Mouse (Mus musculus): Measurements from ENCODE around the gene Tmem200c. TPM values are rescaled to one million over a fixed set of nuclear protein-coding genes. Genes with fewer than 3 reads are reported as not detected.

The Tmem200c gene
- 1 to 10 TPM in 1 of 2 experiments, under 1 TPM in 1; 0.63 to 1.2 TPM for total RNA-seq (2021)
- long read RNA-seq, experiment 1: 0 reads
- long read RNA-seq, experiment 2: 0 reads

- DNase-seq (ENCODE audit: low spot score in 2 of 2): no peak
These were observed at the start of gene Tmem200c for GRCm38 (mm10) chr17:68826323-68826722. Tmem200c (plus strand) TSS chr17:68826623.

DNA sequence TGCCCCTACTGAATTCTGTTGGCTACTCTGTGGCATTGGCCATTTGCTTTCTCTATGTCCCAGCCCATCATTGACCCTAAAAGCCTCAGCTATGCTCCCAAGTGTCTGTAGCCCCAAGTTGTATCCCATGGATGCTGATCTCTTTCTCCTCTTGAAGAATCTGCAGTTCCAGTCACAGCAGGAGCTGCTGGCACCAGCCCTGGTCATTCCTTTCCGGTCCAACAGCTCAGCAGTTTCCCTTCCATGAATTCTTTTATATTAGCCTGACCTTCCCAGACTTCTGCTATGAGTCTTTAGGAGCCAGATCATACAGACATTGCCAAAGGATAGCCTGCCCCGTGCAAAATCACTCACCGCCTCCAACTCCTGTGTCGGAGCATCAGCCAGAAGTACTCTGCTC is 32.7 kb upstream of the Tmem200c start:
- no peak for DNase-seq (ENCODE audit: low spot score in 2 of 2)

GRCm38 (mm10) chr17:68836655-68837012 is 10.2 kb downstream of the Tmem200c start:
- DNase-seq (ENCODE audit: low spot score in 2 of 2): no peak

DNA sequence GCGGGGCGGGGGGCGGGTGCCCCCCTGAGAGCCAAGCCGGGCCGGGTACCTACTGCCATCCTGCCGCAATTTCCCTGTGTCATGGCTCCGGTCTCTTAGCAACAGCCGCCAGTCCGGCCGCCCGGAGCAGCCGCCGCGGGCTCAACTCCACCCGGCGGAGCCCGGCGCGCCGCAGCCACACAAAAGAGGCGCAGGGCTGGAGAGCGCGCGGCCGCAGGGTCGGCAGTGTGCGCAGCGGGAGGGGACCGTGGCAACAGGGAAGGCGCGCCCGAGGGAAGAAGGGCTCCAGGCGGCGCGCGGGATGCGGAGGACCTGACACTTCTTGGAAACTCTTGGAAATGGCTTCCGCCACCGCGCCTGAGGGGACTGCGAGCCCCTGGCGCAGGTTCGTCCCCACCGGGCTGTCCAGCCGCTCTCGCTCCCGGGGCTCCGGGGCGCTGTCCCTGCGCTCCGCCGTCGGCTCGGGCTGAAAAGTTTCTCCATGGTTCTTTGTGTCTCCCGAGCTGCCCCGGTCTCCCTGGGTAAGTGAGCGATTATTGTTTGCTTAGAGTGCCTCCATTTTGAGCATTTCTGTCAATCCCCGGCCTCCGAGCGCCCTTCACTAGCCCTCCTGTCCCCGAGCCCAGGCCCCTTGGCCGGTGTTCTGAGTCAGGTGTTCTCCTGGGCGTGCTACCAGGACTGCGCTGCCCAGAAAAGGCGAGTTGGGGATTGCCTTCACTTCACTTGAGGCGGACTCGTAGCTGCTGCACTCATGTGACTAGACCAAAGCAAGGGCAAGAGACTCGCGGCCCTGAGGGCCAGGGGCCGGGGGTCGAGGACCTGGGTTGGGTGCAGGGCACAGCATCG is 10.8 kb downstream of the Tmem200c start:
- DNase-seq (ENCODE audit: low spot score in 2 of 2): peak; percentile 24 to 41

- no peak for DNase-seq (ENCODE audit: low spot score in 2 of 2)
These were observed 11.4 kb downstream of the Tmem200c start for GRCm38 (mm10) chr17:68837859-68838194.

DNA sequence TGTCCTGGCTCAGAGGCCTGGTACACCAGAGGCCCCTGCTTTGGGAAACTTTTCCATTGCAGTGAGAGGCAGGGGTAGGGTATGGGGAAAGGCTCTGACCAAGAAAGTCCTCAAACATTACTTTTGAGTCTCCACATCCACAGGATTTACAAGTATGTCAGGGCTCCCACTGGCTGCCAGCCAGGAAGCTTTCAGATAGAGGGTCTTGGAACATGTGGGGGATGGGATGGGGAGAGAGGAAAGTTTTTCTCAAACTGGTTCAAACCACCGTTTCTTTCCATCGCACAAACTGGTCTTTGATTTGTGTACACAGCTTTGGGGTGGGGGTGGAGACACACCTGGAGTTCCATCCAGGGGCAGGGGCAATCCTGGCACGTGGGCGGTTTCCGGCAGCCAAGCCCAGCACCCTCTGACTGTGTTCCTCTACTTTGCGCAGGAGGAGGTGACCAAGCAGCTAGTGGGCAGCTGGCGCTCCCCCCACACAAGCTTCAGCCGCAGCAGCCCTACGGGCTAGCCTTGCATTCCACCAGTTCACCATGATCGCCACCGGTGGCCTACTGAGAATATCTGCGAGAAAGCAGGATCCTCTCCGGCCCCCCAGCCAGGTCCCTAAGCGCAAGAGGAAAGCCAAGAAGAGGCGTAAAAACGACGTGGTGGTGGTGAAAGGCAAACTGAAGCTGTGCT is 13.6 kb downstream of the Tmem200c start:
- no peak for DNase-seq (ENCODE audit: low spot score in 2 of 2)

GRCm38 (mm10) chr17:68840572-68840939 is 14.1 kb downstream of the Tmem200c start:
- no peak for DNase-seq (ENCODE audit: low spot score in 2 of 2)

DNA sequence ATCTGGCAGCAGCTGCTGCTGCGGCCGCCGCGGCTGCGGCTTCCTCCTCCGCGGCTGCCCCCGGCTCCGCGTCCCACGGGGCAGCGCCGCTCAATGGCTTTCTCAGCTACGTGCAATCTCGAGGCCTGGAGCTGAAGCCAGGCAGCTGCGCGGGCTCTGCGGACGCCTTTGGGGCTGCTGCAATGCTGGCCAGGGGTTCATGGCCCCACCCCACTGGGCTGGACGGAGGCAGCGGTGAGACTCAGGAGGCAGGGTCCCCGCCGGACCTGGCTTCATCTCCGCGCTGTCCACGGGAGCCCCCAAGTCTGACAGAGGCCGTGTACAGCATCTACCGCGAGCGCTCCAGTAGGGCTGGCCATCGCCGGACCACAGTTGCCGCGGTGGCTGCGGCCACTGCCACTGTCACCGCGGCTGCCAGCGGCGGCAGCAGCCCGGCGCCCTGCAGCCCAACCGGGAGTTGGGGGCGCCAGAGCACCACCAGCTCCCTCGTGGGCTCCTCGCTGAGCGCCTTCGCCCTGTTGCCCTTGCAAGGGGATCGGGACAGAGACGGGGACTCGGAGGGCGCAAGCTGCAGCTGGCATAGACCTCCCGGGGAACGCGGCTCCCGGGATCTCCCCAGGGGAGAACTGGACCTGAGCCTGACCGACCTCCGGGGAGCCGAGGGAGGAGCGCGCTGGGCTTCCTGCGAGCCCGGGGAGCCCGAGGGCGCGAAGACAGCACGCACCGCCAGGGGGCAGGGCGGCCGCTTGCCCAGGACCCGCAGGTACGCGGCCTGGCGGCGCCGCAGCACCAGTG is 14.9 kb downstream of the Tmem200c start:
- DNase-seq (ENCODE audit: low spot score in 2 of 2): peak; percentile 70 to 81

- DNase-seq (ENCODE audit: low spot score in 2 of 2): no peak
These were observed 15.4 kb downstream of the Tmem200c start for GRCm38 (mm10) chr17:68841892-68842252.

DNA sequence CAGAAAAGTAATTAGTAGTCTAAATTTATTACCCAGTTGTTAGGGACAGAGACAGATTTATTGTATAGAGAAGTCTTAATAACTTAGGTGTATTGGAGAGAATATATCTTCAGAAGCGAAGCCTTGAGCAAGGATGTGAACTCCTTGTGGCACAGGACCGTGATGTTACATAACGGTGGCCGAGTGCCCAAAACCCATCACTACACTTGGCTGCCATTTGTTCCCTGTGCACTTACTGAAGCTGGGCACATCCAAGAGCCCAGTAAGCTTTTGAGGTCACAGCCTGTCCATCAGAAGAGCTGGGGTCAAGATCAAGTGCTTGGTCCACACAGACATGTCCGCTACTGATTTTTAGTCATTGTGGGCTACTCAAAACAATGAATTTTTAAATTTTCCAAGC is 19.5 kb downstream of the Tmem200c start:
- peak in 1 of 2 experiments; percentile 41 for DNase-seq (ENCODE audit: low spot score in 2 of 2)

DNA sequence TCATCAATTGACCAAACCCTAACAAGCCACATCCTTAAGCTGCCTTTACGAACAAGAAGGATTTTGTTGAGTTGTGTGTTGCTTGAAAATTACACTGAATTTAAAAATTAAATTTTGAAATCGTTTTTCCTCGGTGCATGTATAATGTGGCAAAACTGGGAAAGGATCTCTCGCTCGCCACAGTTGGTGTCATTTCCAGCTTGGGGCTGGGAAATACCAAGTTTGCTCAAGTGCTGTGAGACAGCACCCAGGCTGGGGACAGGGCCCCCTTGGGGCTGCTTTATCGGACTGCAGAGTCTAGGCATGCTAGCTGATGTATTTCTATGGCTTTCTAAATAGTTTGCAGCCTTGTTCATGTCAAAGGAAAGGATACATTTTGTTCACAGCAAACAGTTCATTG is 22.3 kb downstream of the Tmem200c start:
- no peak for DNase-seq (ENCODE audit: low spot score in 2 of 2)

GRCm38 (mm10) chr17:68852171-68852966 is 25.9 kb downstream of the Tmem200c start:
- no peak for DNase-seq (ENCODE audit: low spot score in 2 of 2)

GRCm38 (mm10) chr17:68864175-68864574 is 37.8 kb downstream of the Tmem200c start:
- no peak for DNase-seq (ENCODE audit: low spot score in 2 of 2)

DNA sequence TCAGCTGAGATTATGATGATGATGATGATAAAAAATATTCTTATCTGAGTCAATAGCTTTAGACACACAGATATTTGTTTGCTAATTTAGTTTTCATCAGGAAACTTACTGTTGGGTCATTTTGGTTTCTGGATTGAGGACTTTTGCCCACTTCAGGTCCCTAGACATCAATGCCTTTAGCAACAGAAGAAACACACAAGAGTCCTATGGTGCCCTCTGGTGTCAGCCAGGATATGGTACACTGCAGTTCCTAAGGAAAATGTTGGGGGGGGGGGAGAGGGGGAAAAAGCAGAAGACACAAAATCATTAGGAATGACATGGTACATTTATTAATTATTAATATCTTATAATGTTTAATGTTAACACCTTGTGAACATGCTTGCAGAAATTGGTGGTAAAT is 42.0 kb downstream of the Tmem200c start:
- no peak for DNase-seq (ENCODE audit: low spot score in 2 of 2)

- no peak for DNase-seq (ENCODE audit: low spot score in 2 of 2)
These were observed 47.6 kb downstream of the Tmem200c start for GRCm38 (mm10) chr17:68874021-68874420.

GRCm38 (mm10) chr17:68875251-68875650 is 48.8 kb downstream of the Tmem200c start:
- DNase-seq (ENCODE audit: low spot score in 2 of 2): no peak

GRCm38 (mm10) chr17:68875917-68876495 is 49.6 kb downstream of the Tmem200c start:
- DNase-seq (ENCODE audit: low spot score in 2 of 2): no peak

- peak; percentile 26 to 30 for DNase-seq (ENCODE audit: low spot score in 2 of 2)
These were observed 55.5 kb downstream of the Tmem200c start for GRCm38 (mm10) chr17:68881725-68882524.

DNA sequence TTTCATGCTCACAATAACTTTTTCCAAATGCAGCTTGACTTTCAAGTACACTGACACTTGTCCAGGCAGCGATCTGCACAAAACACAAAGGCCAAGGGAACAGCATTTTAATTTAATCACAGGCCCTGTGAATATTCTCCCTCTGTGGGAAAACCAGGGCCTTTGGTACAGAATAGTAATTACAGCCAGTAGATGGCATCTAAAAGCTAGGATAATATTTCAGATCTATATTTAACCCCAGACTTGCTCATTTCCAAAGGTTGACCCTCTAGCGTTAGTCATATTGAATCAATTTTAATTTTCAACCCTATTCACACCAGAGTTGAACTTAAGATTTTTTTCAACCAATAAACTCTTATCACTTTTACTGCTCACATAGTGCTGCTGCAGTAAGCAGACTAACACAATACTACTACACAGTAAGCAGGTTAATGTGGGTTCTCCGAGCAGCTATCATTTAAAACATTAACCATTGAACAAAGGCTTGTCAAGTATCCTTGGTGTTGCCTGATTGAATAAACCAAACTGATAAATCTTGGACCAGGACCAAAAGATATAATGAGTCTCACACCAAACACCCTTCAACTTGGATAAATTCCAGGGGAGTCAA is 57.2 kb downstream of the Tmem200c start:
- DNase-seq (ENCODE audit: low spot score in 2 of 2): no peak

Data from adrenal gland, adult 18-20 months (tissue).